Mouse (Mus musculus) urinary bladder, adult 2 months (tissue): ENCODE results near the gene Ppbp. TPM values are rescaled to one million over a fixed set of nuclear protein-coding genes. Genes with fewer than 3 reads are reported as not detected.
"Not testable (repeated sequence)": the region's sequence is repeated elsewhere in the genome, so short reads cannot be mapped to it uniquely, and the experiment has no call there.

ENCODE experiments used
- DNase-seq: peaks from one replicate; pipeline ENCODE4 v3.0.0; 2022; ENCODE audit warnings: low spot score
- polyA plus RNA-seq: library from polyadenylated mRNA; depleted of rRNA; stranded (reverse); fragments of >200 nt; gene quantifications from 2 replicates; pipeline ENCODE4 v1.2.3, GENCODE M21; 2012; rRNA removed

Gene Ppbp
- polyA plus RNA-seq, 1 experiment = 0.22 TPM

- DNase-seq = no peak
Observed at GRCm38 (mm10) chr5:90785659-90786588, 17.6 kb downstream of the Ppbp start, which contains the start of gene Cxcl3. Cxcl3 (plus strand) TSS chr5:90786103.

DNA sequence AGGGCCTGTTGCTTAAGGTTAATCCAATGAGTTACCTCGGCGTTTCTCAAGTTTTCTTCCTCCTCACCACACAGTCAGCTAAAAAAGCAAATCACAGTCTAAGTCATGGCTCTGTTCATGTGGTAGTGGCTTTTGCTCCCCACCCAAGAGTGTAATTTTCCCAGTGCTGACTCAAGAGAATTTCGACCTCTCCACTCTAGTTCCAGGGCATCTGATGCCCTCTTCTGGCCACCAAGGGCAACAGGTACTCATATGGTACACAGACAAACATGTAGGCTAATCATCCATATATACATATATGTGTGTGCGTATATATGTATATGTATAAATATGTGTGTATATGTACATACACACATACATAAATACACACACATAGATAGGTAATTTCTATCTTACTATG, 19.8 kb downstream of the Ppbp start:
- no peak for DNase-seq

- DNase-seq = no peak
Observed at GRCm38 (mm10) chr5:90789306-90790073, 21.2 kb downstream of the Ppbp start.

- no peak for DNase-seq
Observed at GRCm38 (mm10) chr5:90790074-90790502, 21.8 kb downstream of the Ppbp start.

- DNase-seq = no peak
Observed at GRCm38 (mm10) chr5:90794195-90794625, 25.9 kb downstream of the Ppbp start, which contains the start of gene Cxcl15. Cxcl15 (plus strand) TSS chr5:90794534.

DNA sequence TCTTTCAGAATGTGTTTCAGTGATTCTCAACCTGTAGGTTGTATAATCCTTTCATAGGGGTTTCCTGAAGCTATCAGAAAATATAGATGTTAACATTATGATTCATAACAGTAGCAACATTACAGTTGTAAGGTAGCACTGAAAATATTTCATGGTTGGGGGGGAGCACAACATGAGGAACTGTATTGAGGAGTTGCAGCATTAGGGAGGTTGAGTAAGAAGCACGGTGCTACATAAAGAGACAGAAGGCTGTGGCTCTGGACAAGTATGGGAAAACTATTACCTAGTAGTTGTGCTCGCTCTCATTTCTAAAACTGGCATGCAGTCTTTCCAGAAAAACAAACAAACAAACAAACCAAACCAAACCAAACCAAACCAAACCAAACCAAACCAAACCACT, 27.1 kb downstream of the Ppbp start:
- not testable (repeated sequence) for DNase-seq

DNA sequence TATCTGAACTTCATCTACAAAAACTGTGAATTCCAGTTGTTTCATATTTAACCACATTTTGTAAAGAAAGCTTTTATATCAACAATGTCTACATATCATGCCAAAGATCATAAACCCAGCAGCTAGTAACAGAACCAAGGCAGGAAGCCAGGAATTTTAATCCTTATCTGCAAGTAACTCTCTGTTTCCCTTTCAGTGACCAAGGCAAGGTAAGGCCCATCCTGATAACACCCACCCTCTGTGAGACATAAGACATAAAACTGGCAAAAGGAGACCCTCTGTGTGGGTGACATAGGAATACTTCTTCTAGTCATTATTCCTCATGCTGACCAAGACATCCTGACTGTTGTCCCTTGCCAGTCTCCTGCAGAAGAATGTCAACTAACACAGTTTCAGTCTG, 36.3 kb downstream of the Ppbp start:
- DNase-seq = no peak

GRCm38 (mm10) chr5:90806050-90806449, 37.7 kb downstream of the Ppbp start:
- DNase-seq = no peak

DNA sequence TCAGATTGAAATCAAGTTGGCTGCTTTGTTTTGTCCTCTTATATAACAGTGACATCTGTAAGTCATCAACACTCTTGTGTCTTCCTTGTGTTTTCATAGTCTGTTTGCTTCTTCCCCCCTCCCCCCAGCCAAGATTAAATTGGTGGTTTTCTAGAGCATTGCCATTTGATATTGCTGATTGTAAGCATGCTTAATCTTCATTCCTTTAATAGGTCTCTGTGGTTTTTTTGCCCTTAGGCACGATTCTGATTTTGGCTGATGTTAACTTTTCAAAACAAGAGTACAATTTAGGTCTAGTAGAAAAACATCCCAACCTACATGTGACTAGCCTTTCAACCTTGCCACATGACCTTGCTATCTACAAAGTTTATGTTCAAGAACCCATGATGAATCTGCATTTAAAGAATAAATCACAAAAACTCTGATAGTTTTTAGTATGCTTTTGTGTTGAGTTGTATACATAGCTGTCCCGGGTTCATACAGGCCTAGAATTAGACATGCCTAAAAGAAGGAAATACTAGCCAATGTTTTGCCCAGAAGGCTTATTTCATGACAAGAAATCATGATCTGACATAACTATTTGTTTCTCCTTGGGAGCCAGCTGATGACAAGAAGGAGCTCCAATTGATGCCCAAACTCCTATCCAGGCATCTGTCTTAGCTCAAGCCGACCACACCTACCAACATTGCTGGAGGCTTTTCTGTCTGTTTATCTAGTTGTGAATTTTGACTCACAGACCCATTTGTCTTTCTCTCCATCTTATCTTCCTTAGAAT, 39.0 kb downstream of the Ppbp start:
- no peak for DNase-seq

Other genes starting within 250 kb of the Ppbp start
- not detected in 2 replicates for gene Afm, start 249.6 kb upstream of the Ppbp start, polyA plus RNA-seq
- gene 5830473C10Rik, start 207.4 kb upstream of the Ppbp start, polyA plus RNA-seq = not detected in 2 replicates
- 12.3 and 14.6 TPM in 2 replicates for gene Rassf6, start 127.9 kb upstream of the Ppbp start, polyA plus RNA-seq
- 0.04 and 0.10 TPM in 2 replicates for gene Cxcl5, start 9.2 kb upstream of the Ppbp start, polyA plus RNA-seq
- 71.0 and 121 TPM in 2 replicates for gene Pf4, start 3.9 kb downstream of the Ppbp start, polyA plus RNA-seq
- 0.06 TPM in 1 of 2 replicates, not detected in the other for gene Cxcl3, start 17.6 kb downstream of the Ppbp start, polyA plus RNA-seq
- gene Cxcl15, start 26.0 kb downstream of the Ppbp start, polyA plus RNA-seq = 0.16 and 0.21 TPM in 2 replicates
- 1.1 and 1.4 TPM in 2 replicates for gene Cxcl1, start 122.7 kb downstream of the Ppbp start, polyA plus RNA-seq
- gene Cxcl2, start 135.4 kb downstream of the Ppbp start, polyA plus RNA-seq = 0.37 TPM in 1 of 2 replicates, not detected in the other
- gene Mthfd2l, start 162.6 kb downstream of the Ppbp start, polyA plus RNA-seq = 25.9 and 32.4 TPM in 2 replicates